Mouse (Mus musculus): ENCODE data around the gene Camk2g. TPM values are rescaled to one million over a fixed set of nuclear protein-coding genes. Genes with fewer than 3 reads are reported as not detected.

The Camk2g gene
- total and polyA plus RNA-seq, 3 experiments, result 14.1 to 27.1 TPM; not detected in 1

DNA sequence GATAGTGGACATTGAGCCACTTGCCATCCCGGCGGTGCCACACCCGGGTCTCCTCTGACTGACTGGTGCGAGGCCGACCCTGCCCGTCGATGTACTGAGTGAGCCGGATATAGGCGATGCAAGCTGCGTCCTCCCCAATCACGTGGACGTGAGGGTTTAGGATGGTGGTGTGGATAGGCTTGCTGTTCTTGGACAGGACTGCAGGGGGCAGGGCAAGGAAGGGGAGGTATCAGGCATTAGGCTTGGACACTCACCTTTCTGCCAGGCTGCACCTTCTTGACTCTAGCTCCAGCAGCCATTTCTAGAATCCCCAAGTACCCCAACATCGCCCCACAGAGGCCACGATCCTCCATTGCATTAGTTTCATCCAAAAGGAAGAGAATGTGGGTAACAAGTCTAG, 56.6 kb downstream of the Camk2g start:
- peak; percentile 54 for DNase-seq (ENCODE audit: low read depth, low spot score)
- TF ChIP-seq NRF1 (IDR thresholded peaks at IDR 0.05; ENCODE audit: insufficient read depth, low read depth, low read length, poor library complexity, severe bottlenecking) (no peak), CTCF (IDR thresholded peaks at IDR 0.05 in 2 of 3, conservative IDR thresholded peaks at IDR 0.05 in 1 of 3; ENCODE audit: control insufficient read depth in 1 of 3, insufficient read depth in 1 of 3, low read depth in 2 of 3, low read length in 3 of 3, poor library complexity in 1 of 3, severe bottlenecking in 1 of 3) (peak; percentile 47 to 64 (median 52)), SMC3 (IDR thresholded peaks at IDR 0.05; ENCODE audit: low read depth, low read length) (peak; percentile 45), RAD21 (IDR thresholded peaks at IDR 0.05; ENCODE audit: low read depth, low read length) (peak; percentile 22), MAX (IDR thresholded peaks at IDR 0.05; ENCODE audit: low read length) (0 out of 2 replicates have a peak, but pooled peaks have one; percentile 32), ZC3H11A (IDR thresholded peaks at IDR 0.05; ENCODE audit: low read depth, low read length) (peak; percentile 12; the same call in 1 of the 2 replicates)
- peaks cover 9% of the 10 kb centered on the region for H3K79me2 ChIP-seq (ENCODE audit: control insufficient read depth, insufficient read depth, low read length, poor library complexity)
- no peak overlapping the region for H3K4me3 ChIP-seq (ENCODE audit: control insufficient read depth in 1 of 2, insufficient read depth in 1 of 2, low read depth in 2 of 2, low read length in 2 of 2)
- H3K36me3 ChIP-seq (ENCODE audit: control insufficient read depth in 1 of 2, insufficient read depth in 2 of 2, low read length in 2 of 2), result peaks cover 6 to 15% of the 10 kb centered on the region in 2 experiments
- H3K4me1 ChIP-seq (ENCODE audit: control insufficient read depth in 1 of 2, insufficient read depth in 2 of 2, low read length in 2 of 2), result peaks cover 10 to 22% of the 10 kb centered on the region in 2 experiments
- H3K27me3 ChIP-seq (ENCODE audit: control insufficient read depth in 1 of 2, insufficient read depth in 2 of 2, low read length in 2 of 2), result no peaks in the 10 kb centered on the region
- H3K9ac ChIP-seq (ENCODE audit: control insufficient read depth, low read depth, low read length, poor library complexity, severe bottlenecking), result no peak overlapping the region
- H3K27ac ChIP-seq (ENCODE audit: control insufficient read depth, low read depth, low read length), result no peak overlapping the region
- no peaks in the 10 kb centered on the region for H3K9me3 ChIP-seq (replicated peaks; ENCODE audit: insufficient read depth, low read length)

- Histone ChIP-seq H3K4me1 (ENCODE audit: control insufficient read depth in 1 of 2, insufficient read depth in 2 of 2, low read length in 2 of 2) (peaks cover 21 to 36% of the 10 kb centered on the region in 2 experiments), H3K4me3 (ENCODE audit: control insufficient read depth in 1 of 2, insufficient read depth in 1 of 2, low read depth in 2 of 2, low read length in 2 of 2) (no peak overlapping the region), H3K27me3 (ENCODE audit: control insufficient read depth in 1 of 2, insufficient read depth in 2 of 2, low read length in 2 of 2) (no peaks in the 10 kb centered on the region), H3K36me3 (ENCODE audit: control insufficient read depth in 1 of 2, insufficient read depth in 2 of 2, low read length in 2 of 2) (peaks cover 9 to 29% of the 10 kb centered on the region in 2 experiments), H3K9ac (ENCODE audit: control insufficient read depth, low read depth, low read length, poor library complexity, severe bottlenecking) (no peak overlapping the region), H3K79me2 (ENCODE audit: control insufficient read depth, insufficient read depth, low read length, poor library complexity) (peaks cover 10% of the 10 kb centered on the region), H3K27ac (ENCODE audit: control insufficient read depth, low read depth, low read length) (no peak overlapping the region), H3K9me3 (replicated peaks; ENCODE audit: insufficient read depth, low read length) (no peaks in the 10 kb centered on the region)
- no peak for DNase-seq (ENCODE audit: low read depth, low spot score)
- TF ChIP-seq MAX (IDR thresholded peaks at IDR 0.05; ENCODE audit: low read length), result no peak
- no peak for TF ChIP-seq KAT2A (conservative IDR thresholded peaks at IDR 0.05; ENCODE audit: low read depth, low read length)
- TF ChIP-seq NRF1 (IDR thresholded peaks at IDR 0.05; ENCODE audit: insufficient read depth, low read depth, low read length, poor library complexity, severe bottlenecking), result no peak
- no peak for TF ChIP-seq SIN3A (IDR thresholded peaks at IDR 0.05; ENCODE audit: low read length)
- TF ChIP-seq MYC (IDR thresholded peaks at IDR 0.05; ENCODE audit: low read depth, low read length), result no peak
- no peak for TF ChIP-seq HCFC1 (IDR thresholded peaks at IDR 0.05; ENCODE audit: low read depth, low read length)
- no peak for TF ChIP-seq MYB (IDR thresholded peaks at IDR 0.05; ENCODE audit: low read depth, low read length)
- no peak for TF ChIP-seq CHD1 (IDR thresholded peaks at IDR 0.05; ENCODE audit: low read depth, low read length)
- TF ChIP-seq UBTF (IDR thresholded peaks at IDR 0.05; ENCODE audit: borderline replicate concordance, insufficient read depth, low read depth, low read length), result no peak
- TF ChIP-seq MAFK (IDR thresholded peaks at IDR 0.05; ENCODE audit: borderline replicate concordance, low read depth, low read length), result no peak
- TF ChIP-seq MEF2A (IDR thresholded peaks at IDR 0.05; ENCODE audit: extremely low read depth, insufficient replicate concordance, low read depth, low read length, poor library complexity, severe bottlenecking), result no peak
- TF ChIP-seq TCF12 (IDR thresholded peaks at IDR 0.05; ENCODE audit: low read depth, low read length), result no peak
- no peak for TF ChIP-seq NELFE (IDR thresholded peaks at IDR 0.05; ENCODE audit: low read depth, low read length)
- TF ChIP-seq MAZ (IDR thresholded peaks at IDR 0.05; ENCODE audit: low read depth, low read length), result no peak
- TF ChIP-seq USF1 (IDR thresholded peaks at IDR 0.05; ENCODE audit: low read depth, low read length), result no peak
- no peak for TF ChIP-seq E2F4 (IDR thresholded peaks at IDR 0.05; ENCODE audit: borderline replicate concordance, low read depth, low read length)
- TF ChIP-seq GABPA (IDR thresholded peaks at IDR 0.05; ENCODE audit: low read depth, low read length), result no peak
- TF ChIP-seq ELF1 (IDR thresholded peaks at IDR 0.05; ENCODE audit: low read depth, low read length), result no peak
- TF ChIP-seq GATA1 (IDR thresholded peaks at IDR 0.05; ENCODE audit: low read depth, low read length), result no peak
- TF ChIP-seq MXI1 (IDR thresholded peaks at IDR 0.05; ENCODE audit: low read depth, low read length), result no peak
Observed at GRCm38 (mm10) chr14:20735892-20736390, 57.9 kb downstream of the Camk2g start.
